Mouse (Mus musculus): ENCODE data around the gene Fmo5. TPM values are rescaled to one million over a fixed set of nuclear protein-coding genes. Genes with fewer than 3 reads are reported as not detected.
A peak's percentile ranks its signal among the peaks of the same experiment; 100 is the strongest.

Gene Fmo5
- 9.1 and 12.6 TPM in 2 replicates for polyA plus RNA-seq (2015; fragmentation: Nextera tagmentation; extraction: Ambion mirVana)

DNA sequence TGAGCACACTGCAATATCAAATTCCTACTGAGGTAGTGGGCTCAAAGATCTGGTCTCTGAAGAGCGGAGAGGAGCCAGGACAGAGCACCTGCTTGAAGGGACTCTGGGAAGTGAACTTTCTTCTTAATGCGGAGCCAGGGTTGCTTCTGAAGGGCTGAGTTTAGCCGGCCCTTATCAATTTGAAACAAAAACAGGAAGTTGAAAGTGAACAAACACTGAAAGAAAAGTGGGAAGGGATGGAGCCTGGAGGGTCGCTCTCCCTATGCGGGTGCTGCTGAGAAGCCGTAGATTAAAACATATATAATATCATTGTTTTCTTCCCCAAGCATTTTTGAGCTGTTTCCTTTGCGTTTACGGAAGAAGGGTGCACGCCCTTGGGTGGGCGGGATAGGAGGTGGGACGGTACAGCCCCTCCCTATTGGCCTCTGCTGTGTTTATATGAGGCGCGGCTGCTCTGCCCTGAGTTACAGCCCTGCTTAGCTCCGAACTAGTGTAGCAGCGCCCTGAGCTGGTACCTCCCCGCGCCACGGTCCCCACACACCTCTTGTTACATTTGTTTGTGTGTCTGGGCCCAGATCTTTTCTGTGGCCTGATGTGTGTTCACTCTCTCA is at the start of gene Fmo5:
Gene Fmo5, plus strand, starts transcription at position 414 of the 611 bp plus-strand sequence.
- 2% methylated on average over 18 of the region's 18 CpGs for WGBS
- H3K27ac ChIP-seq = 0 out of 2 replicates have a peak within 1 kb of the TSS, but pooled peaks have one; percentile 5
- ATAC-seq (replicated peaks; ENCODE audit: low FRiP score, low read depth) = peak; percentile 80; the same call in 1 of the 2 replicates
- H3K4me2 ChIP-seq (ENCODE audit: low read length) = peak within 1 kb of the TSS; percentile 66
- H3K4me3 ChIP-seq (replicated peaks; ENCODE audit: low read depth, low read length) = peak within 1 kb of the TSS; percentile 46
- no peaks in the 10 kb centered on the region for H3K36me3 ChIP-seq (ENCODE audit: insufficient read depth, low read length)
- DNase-seq (ENCODE audit: low spot score) = peak; percentile 83
- no peaks in the 10 kb centered on the region for H3K4me1 ChIP-seq (replicated peaks; ENCODE audit: insufficient read depth, low read length)
- no peaks in the 10 kb centered on the region for H3K27me3 ChIP-seq (ENCODE audit: insufficient read depth, low read length)
- H3K9me3 ChIP-seq (replicated peaks; ENCODE audit: low read length) = no peaks in the 10 kb centered on the region
- no peak for TF ChIP-seq CTCF (IDR thresholded peaks at IDR 0.05; ENCODE audit: low read depth)
- H3K9ac ChIP-seq (ENCODE audit: low read depth, low read length) = peak within 1 kb of the TSS; percentile 48

DNA sequence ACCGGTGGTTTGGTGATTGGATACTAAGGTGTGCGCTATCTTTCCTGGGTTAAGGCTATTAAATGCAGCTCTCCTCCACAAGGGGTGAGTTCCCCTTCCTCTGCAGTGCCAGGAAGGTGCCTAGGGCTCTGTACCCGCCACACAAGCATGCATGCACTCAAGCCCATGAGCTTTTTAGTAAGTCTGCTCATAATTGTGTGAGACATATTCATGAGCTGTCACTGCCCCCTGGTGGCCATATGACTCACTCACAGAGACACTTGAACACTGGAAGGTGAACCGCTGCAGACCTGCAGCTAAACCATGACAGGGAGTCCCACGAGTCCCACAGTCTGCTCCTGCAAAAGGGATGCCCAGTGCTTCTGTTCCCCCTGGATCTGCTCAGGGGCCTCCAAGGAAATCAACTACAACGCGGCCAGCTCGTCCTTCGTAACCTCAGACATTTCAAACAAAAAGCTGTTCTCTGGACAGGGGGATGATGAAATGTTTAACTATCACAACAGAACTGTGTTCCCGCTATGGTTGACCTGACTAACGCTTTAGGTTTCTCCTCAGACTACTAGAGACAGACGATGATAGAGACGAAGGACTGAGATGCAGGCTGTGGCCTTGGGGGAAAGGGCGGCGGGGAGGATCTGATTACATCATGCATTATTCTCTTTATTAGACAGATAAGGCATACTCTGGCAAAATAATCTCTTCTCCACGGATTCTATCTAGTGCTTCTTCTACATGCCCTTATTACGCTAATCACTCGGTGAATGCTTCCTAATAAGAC is 43.0 kb upstream of the Fmo5 start:
- no peak; the same call in 1 of the 2 replicates for ATAC-seq (replicated peaks; ENCODE audit: low FRiP score, low read depth)
- no peaks in the 10 kb centered on the region for H3K4me1 ChIP-seq (replicated peaks; ENCODE audit: insufficient read depth, low read length)
- H3K27me3 ChIP-seq (ENCODE audit: insufficient read depth, low read length) = no peaks in the 10 kb centered on the region
- peak; percentile 84 for TF ChIP-seq CTCF (IDR thresholded peaks at IDR 0.05; ENCODE audit: low read depth)
- H3K4me2 ChIP-seq (ENCODE audit: low read length) = no peak overlapping the region
- no peak overlapping the region for H3K9ac ChIP-seq (ENCODE audit: low read depth, low read length)
- peak; percentile 87 for DNase-seq (ENCODE audit: low spot score)
- H3K36me3 ChIP-seq (ENCODE audit: insufficient read depth, low read length) = peaks cover 27% of the 10 kb centered on the region
- H3K9me3 ChIP-seq (replicated peaks; ENCODE audit: low read length) = no peaks in the 10 kb centered on the region
- WGBS = 52% methylated on average over 18 of the region's 18 CpGs
- no peak overlapping the region for H3K27ac ChIP-seq
- no peak overlapping the region for H3K4me3 ChIP-seq (replicated peaks; ENCODE audit: low read depth, low read length)

DNA sequence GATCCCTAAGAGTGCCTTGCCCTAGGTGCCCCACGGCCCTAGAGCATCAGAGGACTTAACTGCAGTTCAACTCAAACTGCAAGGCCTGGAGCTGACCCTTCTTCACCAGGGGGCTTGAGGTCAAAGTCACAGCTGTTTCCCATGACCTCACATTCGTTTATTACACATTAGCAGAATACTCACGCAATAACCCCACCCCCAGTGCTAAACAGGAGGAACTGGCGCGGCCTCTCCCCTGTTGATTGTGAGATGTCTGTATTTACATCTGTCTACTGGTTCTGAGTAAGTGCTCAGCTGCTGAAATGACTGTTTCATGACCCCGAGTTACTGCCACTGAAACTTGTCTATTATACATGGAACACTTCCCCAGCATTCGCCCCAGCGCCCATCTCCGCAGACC is 40.9 kb upstream of the Fmo5 start:
- Histone ChIP-seq H3K4me2 (ENCODE audit: low read length) (no peak overlapping the region), H3K9ac (ENCODE audit: low read depth, low read length) (no peak overlapping the region), H3K4me1 (replicated peaks; ENCODE audit: insufficient read depth, low read length) (no peaks in the 10 kb centered on the region), H3K27me3 (ENCODE audit: insufficient read depth, low read length) (no peaks in the 10 kb centered on the region), H3K36me3 (ENCODE audit: insufficient read depth, low read length) (0 out of 2 replicates have a peak, but pooled peaks cover 11% of the 10 kb centered on the region), H3K9me3 (replicated peaks; ENCODE audit: low read length) (no peaks in the 10 kb centered on the region), H3K4me3 (replicated peaks; ENCODE audit: low read depth, low read length) (no peak overlapping the region), H3K27ac (no peak overlapping the region)
- WGBS = 68% methylated on average over 9 of the region's 9 CpGs
- DNase-seq (ENCODE audit: low spot score) (no peak), ATAC-seq (replicated peaks; ENCODE audit: low FRiP score, low read depth) (no peak)
- no peak for TF ChIP-seq CTCF (IDR thresholded peaks at IDR 0.05; ENCODE audit: low read depth)

DNA sequence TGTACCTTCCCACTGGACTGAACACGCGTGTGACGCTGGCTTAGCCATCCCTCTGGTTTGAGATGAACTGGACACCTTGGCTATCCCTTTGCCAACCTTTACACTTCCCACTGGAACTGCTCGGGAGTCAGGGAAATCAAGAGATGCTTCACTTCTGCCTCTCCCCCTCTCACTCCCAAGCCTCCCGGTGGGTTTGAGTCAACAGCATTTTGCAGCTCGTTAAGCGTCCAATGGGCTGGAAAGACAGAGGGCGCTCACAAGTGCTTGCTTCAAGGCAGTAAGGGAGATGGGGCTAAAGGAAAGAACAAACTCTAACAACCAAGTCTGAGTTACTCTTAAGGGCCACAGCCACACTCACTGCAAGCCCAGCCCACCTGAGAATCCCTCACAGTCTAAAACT is 37.9 kb upstream of the Fmo5 start:
- H3K4me1 ChIP-seq (replicated peaks; ENCODE audit: insufficient read depth, low read length) = no peaks in the 10 kb centered on the region
- H3K36me3 ChIP-seq (ENCODE audit: insufficient read depth, low read length) = 0 out of 2 replicates have a peak, but pooled peaks cover 8% of the 10 kb centered on the region

DNA sequence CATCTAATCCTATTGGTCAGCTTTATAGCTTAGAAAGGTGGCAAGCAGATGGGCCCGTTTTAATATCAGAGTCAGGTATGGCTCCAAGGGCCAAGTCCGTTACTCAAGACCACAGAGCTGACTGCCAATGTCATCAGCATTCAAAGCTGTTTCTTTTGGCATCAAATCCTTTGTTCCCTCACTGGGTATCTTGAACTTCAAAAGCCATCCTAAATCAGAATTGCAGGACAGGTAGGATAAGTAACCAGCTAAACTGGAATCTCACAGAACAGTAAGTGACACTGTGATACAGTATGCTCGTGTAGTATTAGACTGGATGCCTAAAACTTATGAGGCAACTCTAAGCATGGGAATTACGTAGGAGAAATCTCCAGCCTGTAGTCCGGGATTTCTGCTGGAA is 35.5 kb upstream of the Fmo5 start:
- H3K4me2 ChIP-seq (ENCODE audit: low read length) = no peak overlapping the region
- no peak for ATAC-seq (replicated peaks; ENCODE audit: low FRiP score, low read depth)
- no peaks in the 10 kb centered on the region for H3K36me3 ChIP-seq (ENCODE audit: insufficient read depth, low read length)
- TF ChIP-seq CTCF (IDR thresholded peaks at IDR 0.05; ENCODE audit: low read depth) = no peak
- H3K4me3 ChIP-seq (replicated peaks; ENCODE audit: low read depth, low read length) = no peak overlapping the region
- H3K27ac ChIP-seq = no peak overlapping the region
- no peaks in the 10 kb centered on the region for H3K9me3 ChIP-seq (replicated peaks; ENCODE audit: low read length)
- WGBS = 97% methylated on average over 5 of the region's 5 CpGs
- no peak overlapping the region for H3K9ac ChIP-seq (ENCODE audit: low read depth, low read length)
- no peak for DNase-seq (ENCODE audit: low spot score)
- H3K4me1 ChIP-seq (replicated peaks; ENCODE audit: insufficient read depth, low read length) = no peaks in the 10 kb centered on the region
- no peaks in the 10 kb centered on the region for H3K27me3 ChIP-seq (ENCODE audit: insufficient read depth, low read length)

More for the DNA sequence above, 37.9 kb upstream of the Fmo5 start:
- Histone ChIP-seq H3K4me2 (ENCODE audit: low read length) (no peak overlapping the region), H3K9ac (ENCODE audit: low read depth, low read length) (no peak overlapping the region), H3K27me3 (ENCODE audit: insufficient read depth, low read length) (no peaks in the 10 kb centered on the region), H3K4me3 (replicated peaks; ENCODE audit: low read depth, low read length) (no peak overlapping the region), H3K9me3 (replicated peaks; ENCODE audit: low read length) (no peaks in the 10 kb centered on the region), H3K27ac (no peak overlapping the region)
- 39% methylated on average over 8 of the region's 8 CpGs for WGBS
- DNase-seq (ENCODE audit: low spot score) (peak; percentile 72), ATAC-seq (replicated peaks; ENCODE audit: low FRiP score, low read depth) (no peak)
- TF ChIP-seq CTCF (IDR thresholded peaks at IDR 0.05; ENCODE audit: low read depth) = peak; percentile 59

DNA sequence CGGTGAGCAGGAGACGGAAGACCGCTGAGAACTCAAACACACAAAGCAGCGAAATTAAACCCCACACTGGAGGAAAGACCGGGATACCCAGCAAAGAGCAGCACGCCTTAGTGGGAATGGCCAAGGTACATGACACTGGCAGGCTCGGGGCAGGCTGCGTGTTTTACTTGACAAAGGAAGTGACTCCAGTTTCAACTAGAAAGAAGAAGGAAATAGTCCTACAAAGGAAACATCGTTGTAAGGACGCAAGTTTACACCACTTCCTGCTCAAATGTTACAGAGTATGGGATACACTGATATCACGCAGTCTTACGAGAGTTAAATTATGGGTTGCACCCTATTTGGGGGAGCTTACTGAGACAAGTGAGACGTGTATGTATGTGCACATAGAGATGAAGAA is 34.5 kb upstream of the Fmo5 start:
- TF ChIP-seq CTCF (IDR thresholded peaks at IDR 0.05; ENCODE audit: low read depth) = no peak
- H3K27me3 ChIP-seq (ENCODE audit: insufficient read depth, low read length) = no peaks in the 10 kb centered on the region
- H3K4me2 ChIP-seq (ENCODE audit: low read length) = no peak overlapping the region
- H3K36me3 ChIP-seq (ENCODE audit: insufficient read depth, low read length) = no peaks in the 10 kb centered on the region
- ATAC-seq (replicated peaks; ENCODE audit: low FRiP score, low read depth) (no peak), DNase-seq (ENCODE audit: low spot score) (no peak)
- H3K4me1 ChIP-seq (replicated peaks; ENCODE audit: insufficient read depth, low read length) = no peaks in the 10 kb centered on the region
- no peak overlapping the region for H3K4me3 ChIP-seq (replicated peaks; ENCODE audit: low read depth, low read length)
- H3K9me3 ChIP-seq (replicated peaks; ENCODE audit: low read length) = no peaks in the 10 kb centered on the region
- 65% methylated on average over 13 of the region's 13 CpGs for WGBS
- no peak overlapping the region for H3K9ac ChIP-seq (ENCODE audit: low read depth, low read length)
- no peak overlapping the region for H3K27ac ChIP-seq

Data from kidney, postnatal 0 days (tissue).